Mouse (Mus musculus) testis, postnatal 14 days (tissue): ENCODE data around the gene Ankrd34b.

ENCODE experiments used
- DNase-seq: peaks from one replicate; pipeline ENCODE4 v3.0.0; 2021; ENCODE audit warnings: low spot score

Ankrd34b gene

DNA sequence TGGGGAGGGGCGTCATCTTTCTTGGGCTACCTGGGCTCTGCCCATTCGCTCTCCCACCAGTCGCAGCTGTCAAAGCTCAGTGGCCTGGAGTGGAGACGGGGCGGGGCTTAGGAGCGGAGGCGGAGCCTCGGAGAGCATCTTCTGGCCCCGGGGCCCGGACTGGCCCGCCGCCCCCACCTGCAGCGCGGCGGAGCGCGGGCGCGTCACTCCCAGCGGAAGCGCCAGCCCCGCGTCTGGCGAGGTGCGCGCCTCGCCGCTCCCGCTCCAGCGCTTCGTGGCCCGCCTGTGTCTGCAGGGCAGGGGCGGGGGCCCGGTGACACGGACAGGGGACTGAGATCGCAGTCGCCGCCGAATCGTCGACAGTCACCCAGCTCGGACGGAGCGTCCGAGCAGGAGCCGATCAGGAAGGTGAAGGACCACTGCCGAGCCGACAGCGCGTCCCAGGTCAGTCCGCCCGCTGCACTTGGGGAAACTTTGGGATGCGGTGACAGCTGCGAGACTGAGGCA is at the start of gene Ankrd34b:
Gene Ankrd34b (plus strand): TSS at position 139 of the 507 bp plus-strand sequence.
- peak; percentile 73 for DNase-seq

GRCm38 (mm10) chr13:92387367-92387766 is 38.3 kb upstream of the Ankrd34b start:
- DNase-seq, result no peak

DNA sequence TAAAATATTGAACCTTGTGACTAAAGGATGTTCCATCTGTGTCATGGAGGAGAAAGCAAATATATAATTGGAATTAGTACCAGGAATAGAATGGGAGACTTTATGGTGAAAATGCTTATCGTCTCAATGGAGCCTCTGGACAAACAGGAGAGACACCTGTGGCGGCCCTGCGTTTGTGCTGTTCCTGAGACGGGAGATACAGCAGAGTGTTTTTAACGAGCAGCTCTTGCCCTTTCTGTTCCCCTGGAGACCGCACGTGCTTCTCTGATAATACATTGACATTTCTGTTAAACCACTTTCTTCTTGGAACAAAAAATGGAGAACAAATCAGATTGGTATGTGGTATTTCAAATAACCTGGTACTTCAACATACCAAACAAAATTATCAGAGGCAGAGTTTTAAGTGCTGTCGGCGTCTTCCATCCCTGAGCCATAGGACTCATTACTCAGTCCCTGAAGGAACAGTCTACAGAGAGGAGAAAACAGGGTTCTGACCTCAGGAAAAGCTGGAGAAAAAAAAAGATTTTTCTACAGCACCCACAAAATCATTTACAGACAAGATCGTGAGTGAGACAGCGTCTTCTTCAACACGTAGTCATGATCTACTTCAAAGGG is 32.5 kb upstream of the Ankrd34b start:
- no peak for DNase-seq

DNA sequence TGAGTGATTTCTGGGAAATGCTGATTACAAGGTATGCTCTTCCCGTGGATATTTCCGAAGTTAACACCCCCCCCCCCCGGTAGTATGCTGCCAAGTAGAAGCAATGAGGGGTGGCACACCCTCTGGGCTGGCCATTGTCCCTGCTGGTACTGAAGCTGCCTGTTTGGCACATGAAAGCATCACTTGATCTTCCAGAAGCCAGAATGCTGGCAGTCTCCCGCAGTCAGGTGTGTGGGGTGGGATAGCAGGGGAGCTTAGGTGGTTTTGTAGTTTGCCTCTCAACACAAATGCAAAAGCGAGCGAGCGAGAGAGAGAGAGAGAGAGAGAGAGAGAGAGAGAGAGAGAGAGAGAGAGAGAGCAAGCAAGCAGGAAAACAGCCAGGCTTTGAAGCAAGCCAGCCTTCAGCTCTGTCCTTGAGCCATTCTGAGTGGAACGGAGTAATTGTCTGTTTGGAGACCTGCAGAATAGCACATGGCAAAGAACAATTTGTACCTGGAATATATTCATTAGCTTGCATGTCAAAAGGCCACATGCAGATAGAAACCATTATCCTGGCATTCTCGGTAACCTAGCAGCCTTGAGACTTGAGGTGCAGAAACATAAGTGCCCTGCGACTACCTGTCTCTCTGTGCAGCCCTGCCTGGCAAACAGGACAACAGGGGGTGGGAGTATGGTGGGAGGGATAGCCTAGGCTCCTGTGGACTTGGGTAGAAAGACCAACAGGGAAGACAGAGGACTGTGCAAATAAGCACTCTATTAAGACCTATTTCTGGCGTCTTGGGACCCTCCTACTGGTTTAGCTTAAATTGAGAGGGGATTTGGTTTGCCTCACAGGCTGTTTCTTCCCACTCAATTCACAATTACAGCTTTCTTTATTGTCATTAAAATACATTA is 27.0 kb upstream of the Ankrd34b start:
- no peak for DNase-seq

GRCm38 (mm10) chr13:92402063-92402462 is 23.6 kb upstream of the Ankrd34b start:
- DNase-seq, result no peak

- DNase-seq, result no peak
These were observed 22.2 kb upstream of the Ankrd34b start for GRCm38 (mm10) chr13:92403496-92403895.

DNA sequence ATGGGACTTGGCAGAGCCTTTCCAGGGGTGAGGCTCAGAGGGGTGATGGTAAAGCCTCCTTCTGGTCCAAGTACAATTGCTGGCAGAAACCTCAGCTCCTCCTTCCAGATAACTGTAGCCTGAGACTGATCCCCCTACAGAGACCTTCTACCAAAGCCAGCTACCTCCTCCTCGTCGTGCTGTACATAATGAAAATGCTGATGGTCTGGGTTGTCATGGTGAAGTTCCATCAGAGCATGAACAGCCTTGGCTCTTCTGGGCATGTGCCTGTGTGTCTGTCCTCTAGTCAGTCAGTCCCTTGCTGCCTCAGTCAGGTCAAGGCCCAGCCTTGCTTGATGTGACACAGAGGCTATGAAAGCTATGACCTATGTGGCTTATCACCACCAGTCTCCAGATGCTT is 15.2 kb upstream of the Ankrd34b start:
- no peak for DNase-seq

DNA sequence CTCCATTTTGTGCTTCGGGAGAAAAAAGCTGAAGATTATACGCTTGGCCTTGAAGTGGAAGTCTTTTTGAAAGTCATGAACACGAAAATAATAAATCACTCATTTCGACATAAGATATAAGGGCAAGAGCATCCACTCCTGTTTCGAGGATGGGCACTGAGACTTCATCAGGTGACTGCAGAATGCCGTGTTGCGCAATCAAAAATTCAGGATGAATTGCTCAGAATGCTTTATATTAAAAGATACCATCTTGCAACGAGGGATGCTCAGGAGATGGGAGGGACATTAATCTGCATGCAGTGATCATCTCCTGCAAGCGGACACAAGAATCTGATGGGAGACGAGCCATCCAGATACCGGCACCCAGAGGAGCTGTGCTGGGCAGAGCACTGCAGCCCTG is 6.1 kb upstream of the Ankrd34b start:
- DNase-seq, result no peak

GRCm38 (mm10) chr13:92423711-92424110 is 2.0 kb upstream of the Ankrd34b start:
- DNase-seq, result no peak

DNA sequence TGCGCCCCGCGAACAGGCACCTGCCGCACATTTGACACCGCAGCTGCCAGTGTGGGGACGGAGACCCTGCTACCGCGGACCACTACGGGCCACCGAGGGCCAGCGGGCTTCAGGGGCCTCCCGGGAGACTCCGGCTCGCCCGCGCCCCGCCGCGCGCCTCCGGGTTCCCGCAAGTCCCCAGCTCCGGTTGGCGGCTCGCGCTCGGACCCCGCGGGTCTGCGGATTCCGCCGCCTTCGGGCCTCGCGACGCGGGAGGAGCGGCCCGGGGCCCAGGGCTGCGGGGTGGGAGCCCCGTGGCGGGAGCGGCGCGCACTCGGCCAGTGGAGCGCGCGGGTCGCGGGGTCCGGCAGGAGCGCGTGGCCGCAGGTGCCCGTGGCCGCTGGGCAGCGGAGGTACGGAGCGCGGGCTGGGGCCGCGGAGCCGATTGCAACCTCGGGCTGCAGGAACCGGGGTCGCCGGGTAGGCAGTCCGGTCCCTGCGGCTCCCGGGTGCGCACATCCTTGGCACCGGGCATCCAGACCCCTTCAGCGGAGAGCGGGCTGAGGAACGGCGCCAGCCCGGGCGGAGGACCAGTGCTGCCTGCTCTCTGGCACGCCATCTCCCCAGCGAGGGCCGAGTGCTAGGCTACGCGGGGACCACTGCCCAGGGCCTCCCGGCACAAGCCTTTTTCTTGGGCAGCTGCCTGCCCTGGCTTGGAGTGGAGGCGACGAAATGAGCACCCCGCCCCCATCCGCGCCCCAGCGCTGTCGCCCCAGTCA is 777 bp downstream of the Ankrd34b start:
- DNase-seq, result no peak

DNA sequence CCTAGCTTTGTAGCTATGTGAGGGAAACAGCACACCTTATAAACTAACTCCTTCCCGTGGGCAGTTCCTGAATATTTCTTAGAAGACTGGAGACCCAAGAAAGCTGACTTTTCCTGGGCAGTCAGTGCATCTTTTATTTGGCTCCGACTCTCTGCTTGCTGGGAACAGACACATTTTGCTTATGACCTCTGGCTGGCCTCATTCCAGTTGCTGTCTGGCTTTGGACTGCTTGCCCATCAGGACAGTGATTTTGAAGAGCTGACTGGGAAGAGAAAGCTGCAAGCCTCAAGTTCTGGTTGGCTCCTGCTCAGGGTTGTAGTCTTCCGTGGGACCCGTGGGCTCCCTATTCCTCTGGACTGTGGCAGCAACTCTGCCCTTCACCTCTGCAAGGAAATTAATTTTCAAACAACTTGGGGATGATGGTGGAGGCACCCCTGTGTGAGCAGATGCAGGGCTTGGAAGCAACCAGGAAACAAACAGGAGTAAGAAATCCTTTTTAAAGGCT is 1.7 kb downstream of the Ankrd34b start:
- DNase-seq, result no peak

DNA sequence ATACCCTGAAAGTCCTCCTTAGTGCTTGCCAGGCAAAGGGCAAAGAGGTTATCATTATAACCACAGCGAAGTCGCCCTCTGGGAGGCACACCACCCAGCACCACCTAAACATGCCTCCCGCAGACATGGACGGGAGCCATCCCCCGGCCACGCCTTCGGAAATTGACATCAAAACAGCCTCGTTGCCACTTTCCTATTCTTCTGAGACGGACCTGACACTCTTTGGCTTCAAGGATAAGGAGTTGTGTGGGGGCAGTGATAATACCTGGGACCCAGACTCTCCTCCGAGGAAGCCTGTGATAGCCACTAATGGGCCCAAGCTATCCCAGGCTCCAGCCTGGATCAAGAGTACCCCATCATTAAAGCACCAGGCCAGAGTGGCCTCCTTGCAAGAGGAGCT is 13.0 kb downstream of the Ankrd34b start:
- DNase-seq, result no peak

DNA sequence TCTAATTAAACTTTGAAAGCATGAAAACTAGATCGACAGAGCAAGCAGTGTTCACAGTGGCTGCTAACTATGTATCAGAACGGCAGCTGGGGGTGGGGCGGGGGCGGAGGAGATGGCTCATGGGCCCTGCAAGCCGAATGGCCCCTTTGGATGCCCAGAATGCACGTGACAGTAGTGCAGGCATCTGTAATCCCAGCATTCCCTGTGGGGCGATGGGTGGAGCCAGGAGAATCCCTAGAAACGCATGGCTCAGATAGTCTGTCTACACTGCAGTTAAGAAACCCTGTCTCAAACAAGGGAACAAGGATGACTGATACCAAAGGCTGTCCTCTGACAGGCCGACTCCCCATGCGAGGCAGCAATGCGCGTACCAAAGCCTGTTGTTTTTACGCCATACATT is 14.6 kb downstream of the Ankrd34b start:
- peak; percentile 41 for DNase-seq

GRCm38 (mm10) chr13:92446872-92447271 is 21.2 kb downstream of the Ankrd34b start:
- DNase-seq, result no peak

GRCm38 (mm10) chr13:92464698-92465097 is 39.0 kb downstream of the Ankrd34b start:
- DNase-seq, result no peak

- DNase-seq, result no peak
These were observed 42.2 kb downstream of the Ankrd34b start for GRCm38 (mm10) chr13:92467891-92468290.

DNA sequence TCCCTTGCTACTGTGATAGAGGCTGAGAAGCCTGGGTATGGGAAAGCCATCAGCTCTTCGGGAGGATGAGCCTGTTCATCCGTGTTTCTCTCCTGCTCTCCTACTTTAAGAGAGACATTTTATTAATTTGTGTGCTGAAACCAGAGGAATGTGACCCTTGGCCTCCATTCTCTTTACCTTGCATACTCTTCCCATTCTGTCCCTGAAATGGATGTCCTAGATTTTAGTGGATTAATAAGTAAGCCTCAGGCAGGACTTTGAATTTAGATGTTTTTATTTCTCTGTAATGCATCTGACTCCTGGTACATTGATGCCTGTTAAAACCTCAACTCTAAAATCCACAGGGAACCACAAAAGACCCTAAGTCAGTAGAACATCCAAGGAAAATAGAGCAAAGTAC is 43.7 kb downstream of the Ankrd34b start:
- DNase-seq, result no peak

DNA sequence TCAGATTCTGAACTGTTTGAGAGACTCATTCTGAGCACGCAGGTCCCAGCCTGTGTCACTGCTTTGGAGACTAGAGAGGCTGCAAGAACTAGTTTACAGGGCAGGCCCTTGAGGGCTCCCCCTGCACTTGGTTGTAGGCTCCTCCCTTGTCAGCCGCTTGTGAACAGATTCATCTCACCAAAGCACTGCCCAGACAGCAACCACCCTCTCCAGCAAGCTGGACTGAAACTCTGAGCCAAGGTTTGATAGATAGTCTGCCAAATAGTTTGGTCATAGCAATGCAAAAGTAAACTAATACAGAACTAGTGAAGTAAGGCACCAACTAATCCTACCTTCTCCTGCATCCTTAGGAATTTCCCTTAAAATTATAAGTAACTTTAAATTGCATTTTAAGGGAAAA is 44.5 kb downstream of the Ankrd34b start:
- DNase-seq, result no peak

DNA sequence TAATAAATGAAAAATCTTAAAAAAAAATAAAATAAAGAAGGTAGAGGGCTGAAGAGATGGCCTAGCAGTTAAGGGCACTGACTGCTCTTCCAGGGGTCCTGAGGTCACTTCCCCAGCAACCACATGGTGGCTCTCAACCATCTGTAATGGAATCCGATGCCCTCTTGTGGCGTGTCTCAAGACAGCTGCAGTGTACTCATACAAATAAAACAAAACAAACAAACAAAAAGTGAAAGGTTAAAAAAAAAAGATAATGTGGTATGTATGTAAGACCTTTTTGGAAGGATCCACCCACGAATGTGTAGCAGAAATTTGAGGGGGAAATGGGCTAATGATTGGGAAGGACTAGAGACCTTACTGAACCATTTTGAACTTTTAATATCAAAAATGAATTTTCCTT is 57.7 kb downstream of the Ankrd34b start:
- peak; percentile 29 for DNase-seq

DNA sequence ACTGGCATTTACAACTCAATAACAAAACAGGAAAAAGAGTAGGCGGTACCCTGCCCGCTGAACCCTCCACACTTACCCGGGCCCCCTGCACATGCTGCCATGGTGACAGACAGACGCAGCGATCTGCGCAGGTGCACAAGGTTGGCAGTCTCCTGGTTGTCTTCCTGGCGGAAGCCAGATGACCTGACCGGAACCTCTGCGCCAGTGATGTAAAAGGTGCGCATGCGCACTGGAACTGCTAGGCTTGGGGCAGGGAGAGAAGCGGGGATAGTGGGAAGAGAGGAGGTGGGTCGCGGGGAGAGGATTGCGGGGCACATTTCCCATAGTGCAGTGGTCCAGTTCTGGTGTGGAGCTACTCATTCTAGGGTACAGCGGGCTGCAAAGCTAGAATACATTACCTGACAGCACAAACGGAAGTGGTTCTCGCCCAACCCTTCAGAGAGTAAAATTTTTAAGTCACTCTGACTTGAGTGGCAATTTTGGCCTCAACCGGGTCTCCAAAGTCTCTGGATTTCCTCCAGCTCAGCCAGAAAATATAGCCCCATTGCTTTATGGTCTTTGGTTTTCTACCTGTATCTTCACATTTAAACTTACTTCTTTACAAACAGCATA is 58.3 kb downstream of the Ankrd34b start, which contains the start of gene Fam151b:
Gene Fam151b (minus strand): TSS at position 164 of the 612 bp plus-strand sequence.
- DNase-seq, result peak; percentile 91

GRCm38 (mm10) chr13:92490817-92491216 is 65.1 kb downstream of the Ankrd34b start:
- DNase-seq, result no peak
